Mouse (Mus musculus) adrenal gland, adult (tissue): ENCODE measurements at regions not wholly inside any gene's neighbourhood (a gene's known extent, or its start where the extent isn't known, plus 50 kb on each side); places are given as distances from the start of the nearest gene placed in this dataset.

Experiments
- DNase-seq, 2 experiments: peaks; one replicate each; pipeline ENCODE4 v3.0.0; 2022 to 2023; ENCODE audit warnings: low spot score in 1 of 2; ENCODE audit not compliant: inconsistent age in 2 of 2

- no peak for DNase-seq
Measured at GRCm38 (mm10) chr6:110120406-110120805, 525.0 kb upstream of the Grm7 start.

- DNase-seq = no peak
Measured at GRCm38 (mm10) chr6:110132271-110132670, 513.1 kb upstream of the Grm7 start.

- no peak for DNase-seq
Measured at GRCm38 (mm10) chr6:110133587-110133986, 511.8 kb upstream of the Grm7 start.

GRCm38 (mm10) chr6:110137043-110137650 is 508.2 kb upstream of the Grm7 start:
- no peak for DNase-seq

- peak in 1 of 2 experiments; percentile 57 for DNase-seq
Measured at GRCm38 (mm10) chr6:110139396-110139795, 506.0 kb upstream of the Grm7 start.

GRCm38 (mm10) chr6:110168539-110168938 is 476.8 kb upstream of the Grm7 start:
- no peak for DNase-seq

- DNase-seq = no peak
Measured at GRCm38 (mm10) chr6:110205973-110206372, 439.4 kb upstream of the Grm7 start.

- no peak for DNase-seq
Measured at GRCm38 (mm10) chr6:110208822-110209221, 436.6 kb upstream of the Grm7 start.

- peak in 1 of 2 experiments; percentile 18 for DNase-seq
Measured at GRCm38 (mm10) chr6:110247490-110247889, 397.9 kb upstream of the Grm7 start.

- no peak for DNase-seq
Measured at GRCm38 (mm10) chr6:110296549-110296948, 348.8 kb upstream of the Grm7 start.
